Mouse (Mus musculus) hindbrain, embryonic 12.5 days (tissue): Measurements from ENCODE around the gene Grin2c. TPM values are rescaled to one million over a fixed set of nuclear protein-coding genes. Genes with fewer than 3 reads are reported as not detected.

ENCODE experiments used
- ATAC-seq: fragments of 200-750 bp; cut with Nextera tagmentation; 2 replicates; pipeline ENCODE4 v1.8.0; 2017; ENCODE audit warnings: moderate TSS enrichment; ENCODE audit not compliant: low FRiP score
- H3K27ac ChIP-seq: fragments of 300-500 bp; sonication (generic); 2 replicates; pipeline ENCODE4 v1.5.1; 2016; ENCODE audit warnings: mild to moderate bottlenecking
- H3K27me3 ChIP-seq: fragments of 300-500 bp; sonication (generic); 2 replicates; pipeline ENCODE4 v1.6.1; 2016; ENCODE audit warnings: mild to moderate bottlenecking
- H3K36me3 ChIP-seq: fragments of 300-500 bp; sonication (generic); 2 replicates; pipeline ENCODE4 v1.6.1; 2016; ENCODE audit warnings: mild to moderate bottlenecking
- H3K4me1 ChIP-seq: fragments of 300-500 bp; sonication (generic); 2 replicates; pipeline ENCODE4 v1.6.1; 2016
- H3K4me2 ChIP-seq: fragments of 300-500 bp; sonication (generic); replicated peaks from 2 replicates; pipeline ENCODE4 v1.6.1; 2016; ENCODE audit warnings: mild to moderate bottlenecking
- H3K4me3 ChIP-seq: fragments of 300-500 bp; sonication (generic); 2 replicates; pipeline ENCODE4 v1.5.1; 2016; ENCODE audit warnings: mild to moderate bottlenecking
- H3K9ac ChIP-seq: fragments of 300-500 bp; sonication (generic); 2 replicates; pipeline ENCODE4 v1.6.1; 2016; ENCODE audit warnings: mild to moderate bottlenecking, moderate library complexity
- H3K9me3 ChIP-seq: fragments of 300-500 bp; sonication (generic); replicated peaks from 2 replicates; pipeline ENCODE4 v1.6.1; 2016; ENCODE audit warnings: mild to moderate bottlenecking
- WGBS: fragments of 180-500 bp; shearing (Covaris S2); methylation state at CpG from one replicate; pipeline ENCODE4 v1.1.7; 2016; 5-methylcytosine and 5-hydroxymethylcytosine counted together
- polyA plus RNA-seq: library from polyadenylated mRNA; unstranded; fragments of >200 nt; fragmentation: Nextera tagmentation; extraction: Ambion mirVana; gene quantifications from 2 replicates; pipeline ENCODE4 v1.2.1, GENCODE M21; 2016

Grin2c gene
- polyA plus RNA-seq, 1 experiment from 2014 or later: 0.57 TPM

DNA sequence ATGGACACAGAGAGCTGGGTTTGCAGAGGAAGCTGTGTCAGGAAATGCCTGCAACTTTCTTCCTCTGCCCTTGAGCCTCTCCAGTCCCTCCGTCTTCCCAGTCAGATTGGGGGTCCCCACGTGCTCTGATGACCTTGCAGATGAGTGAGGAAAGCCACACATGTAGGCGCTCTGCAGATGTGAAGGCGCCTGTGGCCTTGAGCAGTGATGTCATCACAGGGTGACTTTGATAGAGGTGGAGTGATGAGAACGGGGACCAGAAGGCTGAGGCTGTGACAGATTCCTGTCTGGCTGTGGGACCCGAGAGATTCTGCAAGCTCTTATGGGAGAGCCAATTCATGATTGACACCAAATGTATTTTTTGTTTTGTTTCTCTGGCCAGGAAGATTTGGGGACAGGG, 43.2 kb downstream of the Grin2c start:
- WGBS: 77% methylated on average over 6 of the region's 6 CpGs
- H3K9me3 ChIP-seq: no peaks in the 10 kb centered on the region
- no peaks in the 10 kb centered on the region for H3K36me3 ChIP-seq
- H3K27ac ChIP-seq: no peak overlapping the region; the same call in 1 of the 2 replicates
- H3K4me2 ChIP-seq: no peak overlapping the region
- H3K4me3 ChIP-seq: no peak overlapping the region
- peaks cover 12% of the 10 kb centered on the region for H3K27me3 ChIP-seq
- H3K9ac ChIP-seq: no peak overlapping the region
- H3K4me1 ChIP-seq: peaks cover 71% of the 10 kb centered on the region
- ATAC-seq: no peak

DNA sequence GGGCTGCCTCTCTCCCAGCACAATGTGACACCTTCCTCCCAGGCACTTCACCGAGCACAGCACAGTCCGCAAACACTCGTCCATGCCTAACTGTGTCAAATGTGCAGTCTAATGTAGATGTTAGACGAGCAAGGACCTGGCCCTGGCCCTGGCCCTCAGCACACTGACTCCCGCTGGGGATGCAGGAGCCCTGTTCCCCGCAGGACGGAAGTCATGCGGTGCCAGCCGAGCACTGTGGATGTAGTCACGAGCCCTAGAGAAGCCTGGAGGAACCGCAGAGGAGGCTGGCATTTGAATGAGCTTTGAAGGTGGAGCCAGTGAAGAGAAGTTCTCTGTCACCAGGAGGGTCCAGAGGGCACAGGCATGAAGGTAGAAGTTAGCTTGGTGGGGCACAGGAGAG, 43.6 kb downstream of the Grin2c start:
- peaks cover 67% of the 10 kb centered on the region for H3K4me1 ChIP-seq
- ATAC-seq: no peak
- no peaks in the 10 kb centered on the region for H3K36me3 ChIP-seq
- no peak overlapping the region for H3K4me3 ChIP-seq
- H3K9ac ChIP-seq: no peak overlapping the region
- peaks cover 12% of the 10 kb centered on the region for H3K27me3 ChIP-seq
- H3K9me3 ChIP-seq: no peaks in the 10 kb centered on the region
- 68% methylated on average over 11 of the region's 11 CpGs for WGBS
- no peak overlapping the region; the same call in 1 of the 2 replicates for H3K27ac ChIP-seq
- H3K4me2 ChIP-seq: no peak overlapping the region

DNA sequence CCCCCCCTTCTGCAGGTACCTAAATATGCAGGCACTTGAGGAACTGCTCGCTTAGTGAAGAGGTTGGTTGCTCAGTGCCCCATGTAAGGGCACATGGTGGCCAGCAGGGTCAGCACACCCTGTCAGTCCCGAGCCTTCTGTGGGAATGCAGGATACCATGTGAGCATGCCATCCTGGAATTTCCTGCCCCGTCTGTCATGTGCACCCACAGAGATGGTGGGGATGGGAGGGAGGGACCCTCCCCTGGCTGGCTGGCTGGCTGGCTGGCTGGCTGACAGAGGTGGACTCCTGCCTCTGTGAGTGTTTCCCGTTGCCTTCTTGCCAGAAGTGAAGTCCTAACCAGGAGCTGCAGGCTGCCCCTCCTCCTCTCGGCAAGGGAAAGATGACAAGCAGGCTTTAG, 44.5 kb downstream of the Grin2c start:
- H3K27ac ChIP-seq: no peak overlapping the region
- H3K4me2 ChIP-seq: no peak overlapping the region
- H3K27me3 ChIP-seq: peaks cover 7% of the 10 kb centered on the region
- H3K4me1 ChIP-seq: peaks cover 61% of the 10 kb centered on the region
- ATAC-seq: no peak
- WGBS: 58% methylated on average over 5 of the region's 5 CpGs
- no peak overlapping the region for H3K4me3 ChIP-seq
- no peaks in the 10 kb centered on the region for H3K9me3 ChIP-seq
- no peaks in the 10 kb centered on the region for H3K36me3 ChIP-seq
- no peak overlapping the region for H3K9ac ChIP-seq

DNA sequence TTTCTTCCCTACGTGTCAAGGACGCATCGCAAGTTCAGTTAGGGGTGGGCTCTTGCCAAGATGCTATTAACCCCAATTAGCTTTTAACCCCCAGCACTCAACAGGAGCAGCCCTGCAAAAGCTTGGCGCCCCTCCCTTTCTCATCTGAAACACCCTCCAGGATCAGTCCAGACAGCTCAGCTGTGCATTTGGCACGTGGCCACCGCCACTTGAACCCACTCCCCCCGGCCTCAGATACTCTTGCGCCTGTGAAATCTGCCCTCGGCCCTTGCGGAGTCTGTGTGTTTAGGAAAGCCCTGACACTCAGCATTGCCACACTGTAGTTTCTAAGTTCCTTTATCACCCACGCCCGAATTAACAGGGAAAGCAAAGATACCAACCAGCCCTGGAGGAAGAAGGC, 45.0 kb downstream of the Grin2c start:
- no peak for ATAC-seq
- Histone ChIP-seq H3K4me1 (peaks cover 58% of the 10 kb centered on the region), H3K27ac (no peak overlapping the region), H3K27me3 (peaks cover 7% of the 10 kb centered on the region), H3K36me3 (no peaks in the 10 kb centered on the region), H3K4me3 (no peak overlapping the region), H3K4me2 (no peak overlapping the region), H3K9me3 (no peaks in the 10 kb centered on the region), H3K9ac (no peak overlapping the region)
- WGBS: 53% methylated on average over 12 of the region's 12 CpGs

DNA sequence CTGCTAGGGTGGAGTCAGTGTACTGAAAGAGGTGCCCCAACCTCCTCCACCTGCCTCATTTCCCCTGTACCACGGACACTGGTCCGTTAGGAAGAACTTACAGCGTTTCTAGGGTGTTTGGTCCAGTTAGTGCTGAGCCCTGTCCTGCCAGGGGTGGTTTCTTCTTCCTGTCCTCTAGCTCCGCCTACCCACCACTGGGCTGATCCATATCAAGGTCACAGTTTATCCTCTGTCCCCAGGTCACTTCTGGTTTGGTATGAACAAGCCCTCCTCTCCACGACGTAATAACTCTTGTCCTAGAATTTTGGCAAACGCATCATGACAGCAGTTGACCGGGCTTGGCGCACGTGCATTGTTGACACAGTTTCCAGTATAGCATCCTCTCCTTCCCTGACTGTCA, 47.4 kb downstream of the Grin2c start:
- peaks cover 37% of the 10 kb centered on the region for H3K4me1 ChIP-seq
- no peaks in the 10 kb centered on the region for H3K36me3 ChIP-seq
- ATAC-seq: no peak

DNA sequence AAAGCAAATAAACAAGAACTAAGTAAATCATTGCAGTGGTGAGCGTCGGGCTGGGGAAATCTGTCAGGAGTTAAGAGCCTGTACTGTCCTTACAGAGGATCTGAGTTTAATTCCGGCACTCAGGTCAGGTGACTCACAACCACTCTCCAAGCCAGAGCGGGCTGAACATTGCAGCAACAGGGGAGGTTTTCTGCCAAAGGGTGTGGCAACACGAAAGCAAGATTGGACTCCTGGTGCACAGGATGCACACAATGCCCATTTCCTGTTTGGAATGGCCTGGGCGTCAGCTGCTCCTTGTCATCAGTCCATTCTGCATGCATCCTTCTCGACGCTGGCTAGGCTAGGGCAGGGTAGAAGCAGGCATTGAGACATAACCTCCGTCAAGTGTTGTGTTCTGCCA, 47.8 kb downstream of the Grin2c start:
- H3K4me1 ChIP-seq: peaks cover 34% of the 10 kb centered on the region
- H3K27ac ChIP-seq: no peak overlapping the region
- peaks cover 4% of the 10 kb centered on the region for H3K27me3 ChIP-seq
- H3K36me3 ChIP-seq: no peaks in the 10 kb centered on the region
- WGBS: 78% methylated on average over 9 of the region's 9 CpGs
- no peaks in the 10 kb centered on the region for H3K9me3 ChIP-seq
- ATAC-seq: no peak
- no peak overlapping the region for H3K4me2 ChIP-seq
- H3K9ac ChIP-seq: no peak overlapping the region
- no peak overlapping the region for H3K4me3 ChIP-seq

More for the DNA sequence above, 47.4 kb downstream of the Grin2c start:
- no peaks in the 10 kb centered on the region for H3K9me3 ChIP-seq
- no peak overlapping the region for H3K27ac ChIP-seq
- no peak overlapping the region for H3K4me2 ChIP-seq
- H3K27me3 ChIP-seq: peaks cover 7% of the 10 kb centered on the region
- no peak overlapping the region for H3K9ac ChIP-seq
- no peak overlapping the region for H3K4me3 ChIP-seq
- WGBS: 88% methylated on average over 10 of the region's 10 CpGs

DNA sequence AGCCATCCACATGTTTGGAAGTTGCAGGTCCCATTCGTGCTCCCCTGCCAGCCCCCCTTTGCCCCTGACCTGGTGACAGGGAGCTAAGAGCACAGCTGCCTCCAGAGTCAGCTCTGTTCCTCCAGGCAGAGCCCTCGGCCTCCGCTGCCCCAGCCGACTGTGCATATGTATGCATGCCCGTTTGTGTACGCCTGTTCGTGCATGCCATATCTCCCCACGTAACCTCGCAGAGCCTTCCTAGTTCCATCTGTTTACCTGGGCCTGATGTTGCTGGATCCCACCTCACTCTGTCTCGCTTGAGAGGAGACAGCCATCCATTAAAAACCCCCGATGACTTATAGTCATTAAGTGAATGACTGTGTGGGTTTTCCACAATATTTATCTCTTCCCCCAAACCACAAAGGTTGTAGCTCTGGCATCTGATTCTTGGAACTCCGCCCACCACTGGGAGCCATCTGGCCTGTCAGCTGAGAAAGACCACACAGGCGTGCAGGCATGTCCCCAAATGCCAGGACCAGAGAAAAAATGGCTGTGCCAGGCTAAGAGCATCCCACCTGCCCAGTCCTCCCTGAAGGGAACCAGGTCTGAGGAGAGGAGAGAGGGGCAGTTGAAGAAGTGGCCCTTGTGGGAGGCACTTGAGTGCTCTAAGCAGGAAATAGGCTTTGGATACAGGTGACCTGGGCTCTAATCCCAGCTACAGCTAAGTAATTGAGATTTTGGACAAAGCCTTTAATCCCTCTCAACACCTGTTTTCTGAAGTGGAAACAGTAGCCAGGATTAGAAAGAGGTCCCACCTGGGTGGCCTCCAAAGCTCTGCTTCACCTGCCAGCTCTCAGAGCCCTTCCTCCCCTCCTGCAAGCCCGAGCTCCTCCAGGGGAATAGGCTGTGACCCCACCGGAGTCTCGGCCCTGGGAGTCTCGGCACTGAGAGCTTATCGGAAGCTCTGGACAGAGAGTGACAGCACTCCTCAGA, 49.3 kb downstream of the Grin2c start:
- 65% methylated on average over 18 of the region's 18 CpGs for WGBS
- Histone ChIP-seq H3K4me1 (peaks cover 23% of the 10 kb centered on the region), H3K27me3 (no peaks in the 10 kb centered on the region), H3K4me2 (no peak overlapping the region), H3K9me3 (no peaks in the 10 kb centered on the region), H3K36me3 (no peaks in the 10 kb centered on the region), H3K4me3 (no peak overlapping the region), H3K9ac (no peak overlapping the region), H3K27ac (no peak overlapping the region)
- no peak for ATAC-seq

DNA sequence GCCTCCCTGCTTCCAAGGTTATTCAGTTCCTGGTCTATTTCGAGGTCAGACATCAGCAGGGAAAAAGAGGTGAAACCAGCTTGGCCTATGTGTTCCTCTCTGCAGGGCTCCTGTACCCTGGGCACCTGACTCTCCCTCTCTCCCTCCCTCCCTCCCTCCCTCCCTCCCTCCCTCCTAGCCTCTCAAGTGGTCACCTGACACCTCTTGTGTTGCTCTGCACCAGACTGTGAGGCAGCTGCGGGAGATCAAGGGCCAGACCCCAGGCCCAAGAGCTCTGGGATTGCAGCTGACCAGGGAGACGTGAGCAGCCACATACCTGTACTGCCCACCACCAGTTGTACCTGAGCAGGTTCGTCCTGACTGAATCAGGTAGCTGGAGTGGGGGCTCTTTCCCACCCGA, 51.9 kb downstream of the Grin2c start:
- H3K9ac ChIP-seq: no peak overlapping the region
- H3K4me3 ChIP-seq: no peak overlapping the region
- no peaks in the 10 kb centered on the region for H3K9me3 ChIP-seq
- H3K27me3 ChIP-seq: no peaks in the 10 kb centered on the region; the same call in 1 of the 2 replicates
- no peak overlapping the region for H3K27ac ChIP-seq
- no peaks in the 10 kb centered on the region for H3K36me3 ChIP-seq
- 53% methylated on average over 5 of the region's 5 CpGs for WGBS
- ATAC-seq: no peak
- no peak overlapping the region for H3K4me2 ChIP-seq
- H3K4me1 ChIP-seq: peaks cover 30% of the 10 kb centered on the region

DNA sequence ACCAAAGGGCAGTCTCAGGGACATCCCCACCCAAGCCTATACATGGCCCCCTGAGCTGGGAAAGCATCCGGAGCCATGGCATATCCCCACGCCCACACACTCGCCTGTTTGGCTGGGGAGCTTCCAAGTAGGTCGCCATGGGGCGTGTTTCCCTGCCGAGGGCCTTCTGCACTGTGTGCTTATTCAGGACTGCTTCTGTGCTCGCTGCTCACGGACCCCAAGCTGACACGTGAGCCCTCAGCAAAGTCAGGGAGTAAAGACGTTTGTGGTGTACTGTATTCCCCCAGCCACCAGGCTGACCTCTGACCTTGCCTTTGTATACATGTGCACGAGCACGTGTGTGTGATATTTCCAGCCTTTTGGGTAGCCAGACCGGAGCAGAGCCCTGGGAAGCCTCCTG, 54.9 kb downstream of the Grin2c start:
- WGBS: 48% methylated on average over 13 of the region's 13 CpGs
- H3K27ac ChIP-seq: no peak overlapping the region
- H3K4me1 ChIP-seq: peaks cover 41% of the 10 kb centered on the region

DNA sequence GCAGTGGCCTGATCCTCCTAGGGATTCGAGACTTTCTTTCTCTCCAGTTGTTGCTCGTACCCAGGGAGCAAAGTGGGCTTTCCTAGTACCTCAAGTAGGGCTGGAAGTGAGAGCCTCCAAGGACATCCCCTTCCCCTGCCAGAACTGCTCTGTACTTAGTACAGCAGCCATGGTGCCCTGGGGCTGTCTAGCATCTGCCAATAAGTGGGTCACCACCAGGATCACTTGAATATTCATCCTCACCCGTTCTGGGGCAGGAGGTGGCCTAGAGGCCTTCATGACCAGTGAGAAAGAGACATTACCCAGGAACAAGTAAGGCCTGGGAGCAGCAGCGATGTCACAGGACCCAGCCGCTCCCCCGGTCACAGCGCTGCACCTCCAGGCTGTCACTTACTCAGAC, 57.1 kb downstream of the Grin2c start:
- Histone ChIP-seq H3K4me3 (no peak overlapping the region), H3K36me3 (peaks cover 7% of the 10 kb centered on the region), H3K27ac (no peak overlapping the region), H3K9ac (no peak overlapping the region), H3K4me1 (peaks cover 45% of the 10 kb centered on the region), H3K27me3 (no peaks in the 10 kb centered on the region; the same call in 1 of the 2 replicates), H3K9me3 (no peaks in the 10 kb centered on the region), H3K4me2 (no peak overlapping the region)
- no peak for ATAC-seq
- WGBS: 78% methylated on average over 7 of the region's 7 CpGs

More for the DNA sequence above, 54.9 kb downstream of the Grin2c start:
- Histone ChIP-seq H3K36me3 (peaks cover 5% of the 10 kb centered on the region), H3K9me3 (no peaks in the 10 kb centered on the region), H3K4me2 (no peak overlapping the region), H3K9ac (no peak overlapping the region), H3K4me3 (no peak overlapping the region), H3K27me3 (no peaks in the 10 kb centered on the region; the same call in 1 of the 2 replicates)
- no peak for ATAC-seq

DNA sequence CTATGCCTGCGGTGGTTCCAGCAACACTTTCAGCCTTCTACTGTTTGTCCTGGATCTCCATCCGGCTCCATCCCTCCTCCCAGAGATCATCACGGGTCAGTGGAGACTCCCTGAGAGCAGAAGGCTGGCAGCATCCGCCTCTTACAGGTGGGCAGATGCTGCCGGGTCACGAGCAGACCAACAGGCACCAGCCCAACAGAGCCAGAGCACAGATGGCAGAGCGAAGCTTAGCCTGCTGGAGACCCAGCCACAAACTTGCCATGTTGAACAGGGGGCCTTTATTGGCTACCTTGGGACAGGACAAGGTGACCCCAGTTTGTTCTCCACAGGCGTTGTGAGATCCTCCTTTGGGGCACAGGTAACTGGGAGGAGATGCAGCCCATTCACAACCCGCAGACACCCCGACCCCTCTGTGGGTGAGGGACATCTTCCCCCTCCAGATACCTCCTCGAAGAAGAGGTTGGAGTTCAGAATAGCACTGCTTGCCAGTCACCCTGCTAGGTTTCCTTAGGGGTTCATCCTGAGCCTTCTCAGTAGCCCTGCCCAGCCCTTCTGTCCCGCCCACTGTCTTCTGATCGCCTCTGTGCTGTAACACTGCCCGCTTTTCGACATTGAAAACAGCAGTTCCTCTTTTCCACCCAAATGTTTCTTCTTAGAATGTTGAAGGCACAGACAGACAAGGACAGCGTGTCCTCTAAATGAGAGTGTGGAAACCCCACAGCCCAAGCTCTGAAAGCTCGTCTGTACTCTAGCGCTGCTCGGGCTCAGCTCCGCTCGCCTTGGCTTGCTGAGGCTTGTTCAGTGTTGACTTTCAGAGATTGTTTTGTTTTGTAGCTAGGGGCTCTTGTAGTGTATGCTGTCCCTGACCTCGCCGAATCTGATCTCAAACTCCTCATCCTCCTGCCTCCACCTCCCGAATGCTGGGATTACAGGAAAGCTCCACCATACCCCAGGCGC, 58.0 kb downstream of the Grin2c start:
- Histone ChIP-seq H3K4me3 (no peak overlapping the region), H3K27ac (no peak overlapping the region), H3K36me3 (peaks cover 8% of the 10 kb centered on the region), H3K4me1 (peaks cover 42% of the 10 kb centered on the region), H3K9me3 (no peaks in the 10 kb centered on the region), H3K4me2 (no peak overlapping the region), H3K27me3 (no peaks in the 10 kb centered on the region; the same call in 1 of the 2 replicates), H3K9ac (peak overlapping the region; percentile 23; the same call in 1 of the 2 replicates)
- ATAC-seq: no peak
- WGBS: 78% methylated on average over 25 of the region's 25 CpGs

DNA sequence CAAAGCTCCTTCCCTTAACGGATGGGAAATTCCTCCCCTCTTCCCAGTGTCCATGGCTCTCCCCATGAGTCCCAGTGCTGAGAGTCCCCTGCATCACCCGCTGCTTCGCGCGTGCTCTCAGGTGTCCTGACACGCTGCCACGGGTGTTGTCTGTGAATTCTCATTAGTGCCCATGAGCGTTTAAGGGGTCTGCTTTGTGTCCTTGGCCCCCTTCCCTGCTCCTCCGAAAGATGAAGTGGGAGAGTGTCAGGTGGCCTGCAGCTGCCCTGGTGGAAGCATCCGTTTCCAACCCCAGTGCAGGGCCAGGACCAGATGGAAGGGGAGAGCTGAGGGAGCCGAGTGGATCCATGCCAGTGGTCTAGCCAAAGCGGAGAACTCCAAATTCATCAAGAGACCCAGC, 58.9 kb downstream of the Grin2c start:
- Histone ChIP-seq H3K4me2 (no peak overlapping the region), H3K9ac (no peak overlapping the region), H3K4me3 (no peak overlapping the region), H3K36me3 (peaks cover 8% of the 10 kb centered on the region), H3K27me3 (no peaks in the 10 kb centered on the region; the same call in 1 of the 2 replicates), H3K9me3 (no peaks in the 10 kb centered on the region), H3K27ac (no peak overlapping the region), H3K4me1 (peaks cover 39% of the 10 kb centered on the region)
- no peak for ATAC-seq
- WGBS: 69% methylated on average over 12 of the region's 12 CpGs
